Mouse (Mus musculus): ENCODE data around the gene Pdgfra.

- no peak for TF ChIP-seq CTCF (IDR thresholded peaks at IDR 0.05; ENCODE audit: low read depth, low read length)
- TF ChIP-seq POLR2AphosphoS5 (IDR thresholded peaks at IDR 0.05; ENCODE audit: insufficient replicate concordance, low read depth, low read length) = no peak
- TF ChIP-seq TAL1 (conservative IDR thresholded peaks at IDR 0.05; ENCODE audit: low read depth, low read length) = no peak
- TF ChIP-seq GATA2 (IDR thresholded peaks at IDR 0.05; ENCODE audit: borderline replicate concordance, low read depth, low read length) = no peak
These were observed 46.3 kb downstream of the Pdgfra start for GRCm38 (mm10) chr5:75198413-75198812.

Data from G1E (cell line).